Mouse (Mus musculus) hindbrain, embryonic 15.5 days (tissue): ENCODE measurements around the gene Dchs1. TPM values are rescaled to one million over a fixed set of nuclear protein-coding genes. Genes with fewer than 3 reads are reported as not detected.
"Not testable (repeated sequence)": the region's sequence is repeated elsewhere in the genome, so short reads cannot be mapped to it uniquely, and the experiment has no call there.

Experiments used
- ATAC-seq: fragments of 200-750 bp; cut with Nextera tagmentation; 2 replicates; pipeline ENCODE4 v1.8.0; 2017; ENCODE audit warnings: low read depth, moderate number of reproducible peaks, moderate TSS enrichment; ENCODE audit not compliant: low FRiP score
- H3K27ac ChIP-seq: fragments of 300-500 bp; sonication (generic); replicated peaks from 2 replicates; pipeline ENCODE4 v1.5.1; 2015; ENCODE audit warnings: mild to moderate bottlenecking, inconsistent platforms
- H3K27me3 ChIP-seq: fragments of 300-500 bp; sonication (generic); 2 replicates; pipeline ENCODE4 v1.6.1; 2015; ENCODE audit warnings: control low read depth, inconsistent platforms
- H3K36me3 ChIP-seq: fragments of 300-500 bp; sonication (generic); 2 replicates; pipeline ENCODE4 v1.6.1; 2015; ENCODE audit warnings: control low read depth, inconsistent platforms
- H3K4me1 ChIP-seq: fragments of 300-500 bp; sonication (generic); replicated peaks from 2 replicates; pipeline ENCODE4 v1.6.1; 2015; ENCODE audit warnings: control low read depth, inconsistent platforms
- H3K4me2 ChIP-seq: fragments of 300-500 bp; sonication (generic); 2 replicates; pipeline ENCODE4 v1.6.1; 2015; ENCODE audit warnings: moderate library complexity, mild to moderate bottlenecking, inconsistent platforms
- H3K4me3 ChIP-seq: fragments of 300-500 bp; sonication (generic); 2 replicates; pipeline ENCODE4 v1.5.1; 2015; ENCODE audit warnings: mild to moderate bottlenecking, inconsistent platforms
- H3K9ac ChIP-seq: fragments of 300-500 bp; sonication (generic); 2 replicates; pipeline ENCODE4 v1.6.1; 2015; ENCODE audit warnings: inconsistent platforms
- H3K9me3 ChIP-seq: fragments of 300-500 bp; sonication (generic); 2 replicates; pipeline ENCODE4 v1.6.1; 2016; ENCODE audit warnings: control low read depth, inconsistent platforms
- WGBS: fragments of 180-500 bp; shearing (Covaris S2); methylation state at CpG from one replicate; pipeline ENCODE4 v1.1.7; 2015; 5-methylcytosine and 5-hydroxymethylcytosine counted together
- polyA plus RNA-seq: library from polyadenylated mRNA; unstranded; fragments of >200 nt; fragmentation: Nextera tagmentation; extraction: Ambion mirVana; gene quantifications from 2 replicates; pipeline ENCODE4 v1.2.1, GENCODE M21; 2015

The Dchs1 gene
- polyA plus RNA-seq, 1 experiment from 2014 or later: 14.3 TPM

DNA sequence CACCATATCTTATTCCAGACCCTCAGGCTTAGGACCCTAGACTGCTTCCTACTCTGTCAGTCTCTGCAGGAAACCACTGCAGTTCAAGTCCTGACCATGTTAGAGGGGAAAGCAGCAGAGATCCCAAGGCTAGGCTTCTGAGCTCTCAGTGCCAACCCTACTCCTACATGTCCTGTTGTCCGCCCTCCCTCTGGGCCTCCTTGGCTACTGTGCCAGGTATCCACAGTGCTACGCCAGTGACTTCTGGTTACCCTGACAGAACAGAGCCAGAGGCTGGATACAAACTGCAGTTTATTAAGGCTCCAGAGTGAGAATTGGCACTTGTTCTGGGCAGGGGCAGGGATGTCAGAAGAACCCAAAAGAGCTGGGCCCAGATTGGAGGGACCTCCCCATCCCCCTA lies 34.7 kb downstream of the Dchs1 start:
- Histone ChIP-seq H3K4me1 (peaks cover 17% of the 10 kb centered on the region), H3K4me3 (no peak overlapping the region), H3K9me3 (no peaks in the 10 kb centered on the region), H3K9ac (no peak overlapping the region), H3K36me3 (peaks cover 51% of the 10 kb centered on the region), H3K27ac (0 out of 2 replicates have a peak overlapping the region, but pooled peaks have one; percentile 54), H3K27me3 (no peaks in the 10 kb centered on the region), H3K4me2 (no peak overlapping the region)
- 86% methylated on average over 2 of the region's 2 CpGs for WGBS
- ATAC-seq: no peak; the same call in none of the 2 replicates

DNA sequence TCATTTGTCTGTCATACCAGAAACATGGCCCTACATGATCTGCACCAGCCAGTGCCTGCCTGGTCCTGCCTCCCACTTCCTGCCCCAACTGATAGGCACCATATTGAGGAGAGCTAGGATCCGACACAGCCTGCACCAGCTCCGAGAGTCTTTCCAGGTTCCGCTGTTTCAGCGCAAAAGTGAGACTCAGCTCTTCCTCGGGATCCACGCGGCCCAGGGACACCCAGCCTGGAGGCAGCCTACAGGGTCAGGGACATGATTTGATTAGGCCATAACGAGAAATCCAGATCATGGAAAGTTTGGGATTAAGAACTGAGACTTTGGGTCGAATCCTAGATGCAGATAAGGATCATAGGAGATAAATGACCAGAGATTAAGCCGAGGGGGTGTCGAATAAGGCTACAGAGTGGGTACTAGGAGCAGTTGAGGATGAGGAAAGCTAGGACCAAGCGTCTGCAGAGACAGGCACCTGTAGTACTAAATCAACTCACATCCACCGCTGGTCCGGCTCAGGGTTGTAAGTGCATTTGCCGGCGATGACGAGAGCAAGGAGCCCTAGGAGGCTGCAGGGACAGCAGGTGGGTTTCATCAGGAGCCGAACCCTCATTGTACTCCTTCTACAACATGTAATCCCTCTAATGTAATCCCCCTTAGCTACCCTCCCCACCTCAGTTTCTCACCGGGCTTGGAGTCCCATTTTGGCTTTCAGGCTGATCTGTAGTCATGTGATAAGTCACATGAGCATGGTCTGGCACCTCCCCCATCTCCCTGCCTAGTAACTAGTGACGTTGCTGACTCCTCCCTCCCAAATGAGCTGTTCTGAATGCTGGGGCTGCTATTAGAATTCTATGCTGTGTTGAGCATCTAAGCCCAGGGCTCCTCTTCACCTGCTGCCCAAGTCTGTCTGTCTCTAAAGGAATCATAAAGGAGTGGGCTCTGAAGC lies 35.7 kb downstream of the Dchs1 start, which contains the start of gene Tpp1:
Gene Tpp1 (minus strand): TSS at position 745 of the 943 bp plus-strand sequence.
- Histone ChIP-seq H3K4me2 (peak within 1 kb of the TSS; percentile 67), H3K4me1 (peaks cover 17% of the 10 kb centered on the region), H3K36me3 (peaks cover 42% of the 10 kb centered on the region), H3K27ac (peak within 1 kb of the TSS; percentile 72), H3K27me3 (no peaks in the 10 kb centered on the region), H3K9ac (peak within 1 kb of the TSS; percentile 58), H3K9me3 (no peaks in the 10 kb centered on the region), H3K4me3 (peak within 1 kb of the TSS; percentile 49)
- 20% methylated on average over 20 of the region's 20 CpGs for WGBS
- ATAC-seq: peak; percentile 91

DNA sequence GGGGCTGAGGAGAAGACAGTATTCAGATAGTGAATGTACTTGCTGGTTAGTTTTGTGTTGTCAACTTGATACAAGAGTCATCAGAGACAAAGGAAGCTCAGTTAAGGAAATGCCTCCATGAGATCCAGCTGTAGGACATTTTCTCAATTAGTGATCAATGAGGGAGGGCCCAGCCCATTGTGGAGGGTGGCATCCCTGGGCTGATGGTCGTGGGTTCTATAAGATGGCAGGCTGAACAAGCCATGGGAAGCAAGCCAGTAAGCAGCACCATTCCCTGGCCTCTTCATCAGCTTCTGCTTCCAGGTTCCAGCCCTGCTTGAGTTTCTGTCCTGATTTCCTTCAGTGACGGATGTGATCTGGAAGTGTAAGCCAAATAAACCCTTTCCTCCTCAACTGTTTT lies 39.7 kb downstream of the Dchs1 start:
- no peak for ATAC-seq
- Histone ChIP-seq H3K9ac (no peak overlapping the region), H3K27ac (no peak overlapping the region), H3K9me3 (no peaks in the 10 kb centered on the region), H3K4me2 (no peak overlapping the region), H3K27me3 (no peaks in the 10 kb centered on the region), H3K36me3 (peaks cover 6% of the 10 kb centered on the region), H3K4me1 (peaks cover 32% of the 10 kb centered on the region), H3K4me3 (no peak overlapping the region)
- 85% methylated on average over 2 of the region's 2 CpGs for WGBS

DNA sequence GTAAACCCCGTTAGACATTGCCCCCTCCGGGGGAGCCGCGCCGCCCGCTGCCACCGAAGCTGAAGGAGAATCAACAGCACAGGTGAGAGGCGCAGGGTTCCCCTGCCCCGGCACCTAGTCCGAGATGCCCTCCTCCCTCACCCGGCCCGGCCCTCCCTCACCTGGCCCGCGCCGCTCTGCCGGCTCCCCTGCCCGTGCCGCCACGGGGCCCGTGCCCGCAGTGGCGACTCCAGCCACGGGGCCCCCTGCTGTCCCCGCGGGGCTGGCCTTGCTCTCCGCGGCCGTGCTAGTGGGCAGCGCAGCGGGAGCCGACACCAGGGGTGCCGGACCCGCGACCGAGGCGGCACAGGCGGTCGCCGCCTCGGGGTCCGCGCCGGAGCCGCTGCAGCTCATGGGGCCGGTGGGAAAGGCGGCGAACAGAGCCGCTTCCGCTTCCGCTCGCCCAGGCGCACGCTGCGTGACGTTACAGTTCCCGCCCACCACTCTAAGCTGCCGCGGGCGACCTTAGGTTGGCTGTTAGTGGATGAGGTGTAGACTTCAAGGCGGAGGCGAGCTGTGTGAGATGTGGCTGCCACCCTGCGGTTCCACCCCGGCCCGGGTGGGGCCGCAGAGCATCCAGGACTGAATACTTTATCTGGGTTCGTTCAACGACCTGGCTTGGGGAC lies 43.4 kb downstream of the Dchs1 start, which contains the start of gene Taf10:
Gene Taf10 (minus strand): TSS at position 436 of the 665 bp plus-strand sequence.
- Histone ChIP-seq H3K4me2 (peak within 1 kb of the TSS; percentile 97), H3K9me3 (no peaks in the 10 kb centered on the region), H3K36me3 (peaks cover 29% of the 10 kb centered on the region), H3K4me1 (peaks cover 19% of the 10 kb centered on the region), H3K27ac (peak within 1 kb of the TSS; percentile 88), H3K27me3 (no peaks in the 10 kb centered on the region), H3K9ac (peak within 1 kb of the TSS; percentile 89), H3K4me3 (peak within 1 kb of the TSS; percentile 97)
- under 1% methylated on average over 67 of the region's 67 CpGs for WGBS
- ATAC-seq: peak; percentile 96

DNA sequence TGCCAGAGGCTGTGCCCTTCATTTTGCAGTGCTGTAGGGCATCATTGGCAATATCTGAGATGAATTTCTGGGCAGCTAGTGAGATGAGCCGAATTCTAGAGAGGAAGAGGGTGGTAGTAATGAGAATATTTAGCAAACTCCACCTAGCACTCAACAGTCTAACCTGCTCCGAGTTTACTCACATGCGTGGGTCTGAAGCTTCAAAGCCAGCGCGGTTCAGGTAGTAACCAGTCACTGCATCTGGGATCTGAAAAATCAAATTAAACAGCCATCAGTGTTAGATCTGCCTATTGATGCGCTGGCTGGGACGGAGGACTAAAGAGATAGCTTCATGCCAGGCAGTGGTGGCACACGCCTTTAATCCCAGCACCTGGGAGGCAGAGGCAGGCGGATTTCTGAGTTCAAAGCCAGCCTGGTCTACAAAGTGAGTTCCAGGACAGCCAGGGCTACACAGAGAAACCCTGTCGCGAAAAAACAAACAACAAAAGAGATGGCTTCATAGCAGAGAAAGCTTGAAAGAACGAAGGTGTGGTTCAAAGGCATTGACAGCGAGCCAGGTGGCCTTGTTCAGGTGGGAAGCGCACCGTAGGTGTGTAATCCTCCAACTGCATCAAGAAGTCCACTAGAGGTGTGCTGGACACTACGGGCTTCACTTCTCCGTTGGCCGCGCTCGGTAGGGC lies 44.1 kb downstream of the Dchs1 start:
- Histone ChIP-seq H3K4me3 (peak overlapping the region; percentile 97), H3K27ac (peak overlapping the region; percentile 88), H3K4me2 (peak overlapping the region; percentile 97), H3K4me1 (peaks cover 25% of the 10 kb centered on the region), H3K9ac (peak overlapping the region; percentile 89), H3K36me3 (peaks cover 29% of the 10 kb centered on the region)
- H3K9me3 ChIP-seq, ATAC-seq, H3K27me3 ChIP-seq: not testable (repeated sequence)
- WGBS: 36% methylated on average over 20 of the region's 20 CpGs

DNA sequence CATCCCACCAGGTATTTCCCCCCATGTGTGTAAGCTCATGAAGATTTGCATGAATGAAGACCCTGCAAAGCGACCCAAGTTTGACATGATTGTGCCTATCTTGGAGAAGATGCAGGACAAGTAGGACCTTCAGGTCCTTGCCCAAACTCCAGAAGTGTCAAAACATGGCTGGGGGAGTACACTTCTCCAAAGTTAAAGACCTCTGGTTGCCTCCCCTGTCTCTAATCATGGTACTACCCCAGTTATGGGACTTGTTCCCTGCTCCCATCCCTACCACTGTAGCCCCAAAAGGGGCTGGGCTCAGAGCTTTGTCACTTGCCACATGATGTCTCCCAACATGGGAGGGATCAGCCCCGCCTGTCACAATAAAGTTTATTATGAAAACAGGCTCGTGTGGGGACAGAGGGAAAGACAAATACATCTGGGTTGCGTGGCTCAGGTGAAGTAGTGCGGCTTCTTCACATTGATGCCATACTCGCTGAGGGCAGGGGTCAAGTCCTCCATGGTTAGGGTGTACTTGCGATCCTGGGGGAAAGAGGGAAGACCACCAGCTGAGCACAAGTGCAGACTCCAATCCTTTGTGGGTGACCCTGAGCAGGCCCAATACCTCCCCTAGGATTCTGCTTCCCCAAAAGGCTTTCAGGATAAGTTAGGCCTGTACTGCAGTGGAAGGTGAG lies 44.8 kb downstream of the Dchs1 start:
- Histone ChIP-seq H3K36me3 (peaks cover 29% of the 10 kb centered on the region), H3K4me3 (peak overlapping the region; percentile 97; the same call in 1 of the 2 replicates)
- WGBS: 88% methylated on average over 7 of the region's 7 CpGs

DNA sequence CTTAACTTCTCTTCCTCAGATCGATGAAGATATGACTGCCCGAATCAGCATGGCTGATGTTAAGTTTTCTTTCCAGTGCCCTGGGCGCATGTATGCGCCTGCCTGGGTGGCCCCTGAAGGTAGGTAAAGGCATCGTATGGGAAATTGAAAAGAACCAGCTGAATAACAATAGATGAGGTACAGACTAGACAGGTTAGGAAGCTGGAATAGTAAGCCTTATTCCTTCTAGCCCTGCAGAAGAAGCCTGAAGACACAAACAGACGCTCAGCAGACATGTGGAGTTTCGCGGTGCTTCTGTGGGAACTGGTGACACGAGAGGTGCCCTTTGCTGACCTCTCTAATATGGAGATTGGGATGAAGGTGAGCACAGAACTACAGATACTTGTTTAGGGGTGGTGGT lies 45.5 kb downstream of the Dchs1 start:
- H3K4me3 ChIP-seq: no peak overlapping the region
- no peak overlapping the region for H3K27ac ChIP-seq
- no peaks in the 10 kb centered on the region for H3K9me3 ChIP-seq
- peaks cover 29% of the 10 kb centered on the region for H3K36me3 ChIP-seq
- H3K9ac ChIP-seq: no peak overlapping the region
- 93% methylated on average over 9 of the region's 9 CpGs for WGBS
- H3K27me3 ChIP-seq: no peaks in the 10 kb centered on the region
- no peak overlapping the region for H3K4me2 ChIP-seq
- ATAC-seq: no peak
- H3K4me1 ChIP-seq: peaks cover 39% of the 10 kb centered on the region

More for the DNA sequence above, 44.8 kb downstream of the Dchs1 start:
- not testable (repeated sequence) for H3K9ac ChIP-seq, H3K9me3 ChIP-seq, H3K27me3 ChIP-seq, ATAC-seq, H3K27ac ChIP-seq
- peak overlapping the region; percentile 97; the same call in 1 of the 2 replicates for H3K4me2 ChIP-seq
- H3K4me1 ChIP-seq: peaks cover 32% of the 10 kb centered on the region

DNA sequence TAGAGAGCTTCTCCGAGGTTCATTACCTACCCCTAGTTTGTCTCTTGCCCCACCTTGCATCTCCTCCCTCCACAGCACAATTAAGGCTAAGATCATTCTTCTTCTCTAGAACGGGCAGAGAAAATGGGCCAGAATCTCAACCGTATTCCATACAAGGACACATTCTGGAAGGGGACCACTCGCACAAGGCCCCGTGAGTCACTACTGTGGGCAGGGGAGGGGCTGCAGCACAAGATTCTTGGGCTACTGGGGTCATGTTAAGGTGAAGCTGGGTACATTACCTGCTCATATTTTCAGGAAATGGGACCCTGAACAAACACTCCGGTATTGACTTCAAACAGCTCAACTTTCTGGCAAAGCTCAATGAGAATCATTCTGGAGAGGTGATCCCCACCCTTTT lies 46.6 kb downstream of the Dchs1 start:
- ATAC-seq: no peak
- Histone ChIP-seq H3K27me3 (no peaks in the 10 kb centered on the region), H3K9me3 (no peaks in the 10 kb centered on the region), H3K4me1 (peaks cover 41% of the 10 kb centered on the region), H3K9ac (no peak overlapping the region), H3K4me2 (no peak overlapping the region), H3K27ac (no peak overlapping the region), H3K36me3 (peaks cover 29% of the 10 kb centered on the region), H3K4me3 (no peak overlapping the region)
- WGBS: 86% methylated on average over 6 of the region's 6 CpGs

DNA sequence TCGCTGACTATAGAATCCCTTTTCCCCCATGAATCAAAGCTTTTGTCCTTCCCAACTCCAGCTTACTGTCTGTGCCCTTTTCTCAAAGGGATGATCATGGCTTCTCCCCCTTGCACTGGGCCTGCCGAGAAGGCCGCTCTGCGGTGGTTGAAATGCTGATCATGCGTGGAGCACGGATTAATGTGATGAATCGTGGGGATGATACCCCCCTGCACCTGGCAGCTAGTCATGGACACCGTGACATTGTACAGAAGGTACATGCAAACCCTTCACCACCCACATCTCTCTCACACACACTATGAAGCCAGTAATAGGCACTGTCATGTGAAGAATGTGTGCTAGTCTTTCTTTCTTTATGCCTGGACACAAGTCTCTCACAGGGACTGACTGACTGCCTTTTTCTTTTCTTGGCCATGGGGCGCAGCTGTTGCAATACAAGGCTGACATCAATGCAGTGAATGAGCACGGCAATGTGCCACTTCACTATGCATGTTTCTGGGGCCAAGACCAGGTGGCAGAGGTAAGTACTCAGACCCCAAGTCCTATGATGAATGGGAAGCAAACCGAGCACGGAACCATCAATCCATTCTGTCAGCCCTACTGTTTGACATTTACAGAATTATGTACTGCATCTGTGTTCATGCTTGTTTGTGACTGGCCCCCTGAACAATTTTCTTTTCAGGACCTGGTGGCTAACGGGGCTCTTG lies 47.2 kb downstream of the Dchs1 start:
- 75% methylated on average over 13 of the region's 13 CpGs for WGBS
- no peak overlapping the region for H3K9ac ChIP-seq
- H3K27ac ChIP-seq: no peak overlapping the region
- H3K9me3 ChIP-seq: no peaks in the 10 kb centered on the region
- H3K27me3 ChIP-seq: no peaks in the 10 kb centered on the region
- H3K4me3 ChIP-seq: no peak overlapping the region
- peaks cover 47% of the 10 kb centered on the region for H3K4me1 ChIP-seq
- no peak for ATAC-seq
- H3K36me3 ChIP-seq: peaks cover 29% of the 10 kb centered on the region
- no peak overlapping the region for H3K4me2 ChIP-seq

DNA sequence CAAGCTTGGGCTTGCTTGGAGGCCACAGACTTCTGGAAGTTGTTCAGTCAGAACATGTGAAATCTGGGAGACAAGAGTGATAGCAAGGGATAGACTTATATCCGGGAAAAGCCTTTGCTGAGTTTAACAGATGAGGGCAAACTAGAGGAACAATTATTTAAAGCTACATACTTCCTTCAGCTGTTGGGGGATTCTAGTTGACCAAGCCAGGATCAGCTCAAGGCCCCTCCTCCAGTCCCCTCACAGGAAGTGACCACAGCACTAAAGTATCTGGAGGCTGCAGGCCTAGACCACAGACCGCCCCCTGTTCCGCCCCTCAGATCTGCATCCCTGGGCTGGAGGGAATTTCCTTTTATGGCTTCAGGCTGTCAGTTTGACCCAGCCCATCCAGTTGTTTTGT lies 48.5 kb downstream of the Dchs1 start:
- H3K9me3 ChIP-seq: no peaks in the 10 kb centered on the region
- no peak overlapping the region for H3K9ac ChIP-seq
- peaks cover 36% of the 10 kb centered on the region for H3K36me3 ChIP-seq
- H3K4me2 ChIP-seq: peak overlapping the region; percentile 89
- H3K4me1 ChIP-seq: peaks cover 46% of the 10 kb centered on the region
- no peak for ATAC-seq
- H3K27me3 ChIP-seq: no peaks in the 10 kb centered on the region
- H3K27ac ChIP-seq: peak overlapping the region; percentile 53; the same call in 1 of the 2 replicates
- no peak overlapping the region; the same call in 1 of the 2 replicates for H3K4me3 ChIP-seq
- 33% methylated on average over 3 of the region's 3 CpGs for WGBS

DNA sequence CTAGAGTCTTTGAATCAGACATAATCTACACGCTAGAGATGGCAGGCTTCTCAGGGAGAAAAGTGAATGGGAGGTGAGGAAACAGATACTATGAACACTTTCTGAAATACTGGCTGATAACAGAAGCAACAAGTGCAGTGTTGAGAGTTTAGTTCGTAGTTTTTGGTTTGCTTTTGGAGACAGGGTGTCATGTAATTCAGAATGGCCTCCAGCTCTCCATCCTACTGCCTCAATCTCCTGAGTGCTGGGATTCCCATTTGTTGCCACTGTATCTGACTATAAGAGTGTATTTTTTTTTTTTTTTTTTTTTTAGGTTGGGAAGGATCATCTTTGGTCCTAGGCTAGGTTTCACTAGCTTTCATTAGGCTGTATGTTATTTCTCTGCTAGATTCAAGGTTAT lies 49.2 kb downstream of the Dchs1 start:
- ATAC-seq: no peak
- Histone ChIP-seq H3K27me3 (no peaks in the 10 kb centered on the region), H3K9ac (no peak overlapping the region), H3K4me3 (peak overlapping the region; percentile 73; the same call in 1 of the 2 replicates), H3K4me1 (peaks cover 41% of the 10 kb centered on the region), H3K36me3 (peaks cover 42% of the 10 kb centered on the region), H3K9me3 (no peaks in the 10 kb centered on the region), H3K4me2 (peak overlapping the region; percentile 89), H3K27ac (no peak overlapping the region)
- 89% methylated on average over 2 of the region's 2 CpGs for WGBS
